Mouse (Mus musculus): Measurements from ENCODE around the gene Lrrc8c. TPM values are rescaled to one million over a fixed set of nuclear protein-coding genes. Genes with fewer than 3 reads are reported as not detected.

Gene Lrrc8c
- polyA plus RNA-seq (2017; shearing (Covaris generic)), result 161 TPM

GRCm38 (mm10) chr5:105519096-105519975, at the start of gene Lrrc8c:
Lrrc8c (plus strand) TSS chr5:105519388.

Other genes with a start within 250 kb of the Lrrc8c start
- 5.6 TPM for gene Gm43302, start 225.7 kb upstream of the Lrrc8c start, polyA plus RNA-seq (2017; shearing (Covaris generic))
- 183 TPM for gene Gbp6, start 225.7 kb upstream of the Lrrc8c start, polyA plus RNA-seq (2017; shearing (Covaris generic))
- gene Lrrc8b, start 103.6 kb upstream of the Lrrc8c start, polyA plus RNA-seq (2017; shearing (Covaris generic)), result 5.5 TPM
- gene Lrrc8d, start 180.6 kb downstream of the Lrrc8c start, polyA plus RNA-seq (2017; shearing (Covaris generic)), result 49.7 TPM